Mouse (Mus musculus): ENCODE measurements around the gene Ifitm5. TPM values are rescaled to one million over a fixed set of nuclear protein-coding genes. Genes with fewer than 3 reads are reported as not detected.

Ifitm5 gene
- polyA plus RNA-seq, 1 experiment from 2014 or later: 0.20 TPM

- Histone ChIP-seq H3K9me3 (ENCODE audit: control insufficient read depth, low read length) (no peaks in the 10 kb centered on the region), H3K27me3 (ENCODE audit: control insufficient read depth, insufficient read depth, low read length) (no peaks in the 10 kb centered on the region; the same call in 1 of the 2 replicates), H3K4me2 (peak overlapping the region; percentile 42), H3K27ac (ENCODE audit: low read depth, low read length) (no peak overlapping the region), H3K9ac (ENCODE audit: low read length) (peak overlapping the region; percentile 39), H3K4me1 (ENCODE audit: control insufficient read depth, insufficient read depth, low read length) (peaks cover 9% of the 10 kb centered on the region), H3K4me3 (ENCODE audit: low read depth, low read length) (peak overlapping the region; percentile 31), H3K36me3 (ENCODE audit: control insufficient read depth, insufficient read depth, low read length) (no peaks in the 10 kb centered on the region)
- DNase-seq (ENCODE audit: low spot score, missing footprints) (peak; percentile 93), ATAC-seq (ENCODE audit: low FRiP score) (peak; percentile 53)
- 8% methylated on average over 17 of the region's 17 CpGs for WGBS
Measured at GRCm38 (mm10) chr7:140955342-140955741, 5.3 kb upstream of the Ifitm5 start.

- 14% methylated on average over 9 of the region's 9 CpGs for WGBS
- peak overlapping the region; percentile 42 for H3K4me2 ChIP-seq
- peak overlapping the region; percentile 31 for H3K4me3 ChIP-seq (ENCODE audit: low read depth, low read length)
- no peak overlapping the region for H3K27ac ChIP-seq (ENCODE audit: low read depth, low read length)
- H3K9ac ChIP-seq (ENCODE audit: low read length): no peak overlapping the region; the same call in 1 of the 2 replicates
- no peaks in the 10 kb centered on the region for H3K36me3 ChIP-seq (ENCODE audit: control insufficient read depth, insufficient read depth, low read length)
- no peak for ATAC-seq (ENCODE audit: low FRiP score)
- no peaks in the 10 kb centered on the region; the same call in 1 of the 2 replicates for H3K27me3 ChIP-seq (ENCODE audit: control insufficient read depth, insufficient read depth, low read length)
- H3K9me3 ChIP-seq (ENCODE audit: control insufficient read depth, low read length): no peaks in the 10 kb centered on the region
- DNase-seq (ENCODE audit: low spot score, missing footprints): peak; percentile 85
- peaks cover 9% of the 10 kb centered on the region for H3K4me1 ChIP-seq (ENCODE audit: control insufficient read depth, insufficient read depth, low read length)
Measured at GRCm38 (mm10) chr7:140954733-140955071, 4.6 kb upstream of the Ifitm5 start.

- ATAC-seq (ENCODE audit: low FRiP score) (no peak), DNase-seq (ENCODE audit: low spot score, missing footprints) (peak; percentile 77)
- Histone ChIP-seq H3K27ac (ENCODE audit: low read depth, low read length) (no peak overlapping the region), H3K36me3 (ENCODE audit: control insufficient read depth, insufficient read depth, low read length) (no peaks in the 10 kb centered on the region), H3K4me1 (ENCODE audit: control insufficient read depth, insufficient read depth, low read length) (peaks cover 6% of the 10 kb centered on the region), H3K9me3 (ENCODE audit: control insufficient read depth, low read length) (no peaks in the 10 kb centered on the region), H3K9ac (ENCODE audit: low read length) (no peak overlapping the region), H3K4me2 (peak overlapping the region; percentile 42), H3K27me3 (ENCODE audit: control insufficient read depth, insufficient read depth, low read length) (no peaks in the 10 kb centered on the region; the same call in 1 of the 2 replicates), H3K4me3 (ENCODE audit: low read depth, low read length) (peak overlapping the region; percentile 31; the same call in 1 of the 2 replicates)
- WGBS: 68% methylated on average over 15 of the region's 15 CpGs
Measured at GRCm38 (mm10) chr7:140953800-140954732, 4.0 kb upstream of the Ifitm5 start.

- Histone ChIP-seq H3K9me3 (ENCODE audit: control insufficient read depth, low read length) (no peaks in the 10 kb centered on the region), H3K9ac (ENCODE audit: low read length) (no peak overlapping the region), H3K36me3 (ENCODE audit: control insufficient read depth, insufficient read depth, low read length) (no peaks in the 10 kb centered on the region), H3K4me1 (ENCODE audit: control insufficient read depth, insufficient read depth, low read length) (peaks cover 6% of the 10 kb centered on the region), H3K27ac (ENCODE audit: low read depth, low read length) (no peak overlapping the region), H3K27me3 (ENCODE audit: control insufficient read depth, insufficient read depth, low read length) (no peaks in the 10 kb centered on the region; the same call in 1 of the 2 replicates), H3K4me3 (ENCODE audit: low read depth, low read length) (no peak overlapping the region), H3K4me2 (no peak overlapping the region)
- no peak for DNase-seq (ENCODE audit: low spot score, missing footprints)
- no peak for ATAC-seq (ENCODE audit: low FRiP score)
- 86% methylated on average over 11 of the region's 11 CpGs for WGBS
Measured at GRCm38 (mm10) chr7:140953133-140953532, 3.0 kb upstream of the Ifitm5 start.

GRCm38 (mm10) chr7:140952441-140952840 is 2.4 kb upstream of the Ifitm5 start:
- no peak overlapping the region for H3K4me2 ChIP-seq
- DNase-seq (ENCODE audit: low spot score, missing footprints): no peak
- H3K4me3 ChIP-seq (ENCODE audit: low read depth, low read length): no peak overlapping the region
- 92% methylated on average over 7 of the region's 7 CpGs for WGBS
- ATAC-seq (ENCODE audit: low FRiP score): no peak
- no peaks in the 10 kb centered on the region for H3K9me3 ChIP-seq (ENCODE audit: control insufficient read depth, low read length)
- no peak overlapping the region for H3K27ac ChIP-seq (ENCODE audit: low read depth, low read length)
- H3K27me3 ChIP-seq (ENCODE audit: control insufficient read depth, insufficient read depth, low read length): no peaks in the 10 kb centered on the region; the same call in 1 of the 2 replicates
- H3K9ac ChIP-seq (ENCODE audit: low read length): no peak overlapping the region
- H3K36me3 ChIP-seq (ENCODE audit: control insufficient read depth, insufficient read depth, low read length): no peaks in the 10 kb centered on the region
- peaks cover 6% of the 10 kb centered on the region for H3K4me1 ChIP-seq (ENCODE audit: control insufficient read depth, insufficient read depth, low read length)

GRCm38 (mm10) chr7:140951765-140952164 is 1.7 kb upstream of the Ifitm5 start:
- Histone ChIP-seq H3K27ac (ENCODE audit: low read depth, low read length) (no peak overlapping the region), H3K4me1 (ENCODE audit: control insufficient read depth, insufficient read depth, low read length) (peaks cover 6% of the 10 kb centered on the region), H3K4me3 (ENCODE audit: low read depth, low read length) (no peak overlapping the region), H3K4me2 (no peak overlapping the region), H3K27me3 (ENCODE audit: control insufficient read depth, insufficient read depth, low read length) (no peaks in the 10 kb centered on the region; the same call in 1 of the 2 replicates), H3K9ac (ENCODE audit: low read length) (no peak overlapping the region), H3K9me3 (ENCODE audit: control insufficient read depth, low read length) (no peaks in the 10 kb centered on the region), H3K36me3 (ENCODE audit: control insufficient read depth, insufficient read depth, low read length) (no peaks in the 10 kb centered on the region)
- DNase-seq (ENCODE audit: low spot score, missing footprints): no peak
- 78% methylated on average over 6 of the region's 6 CpGs for WGBS
- ATAC-seq (ENCODE audit: low FRiP score): no peak

- Histone ChIP-seq H3K4me1 (ENCODE audit: control insufficient read depth, insufficient read depth, low read length) (peaks cover 5% of the 10 kb centered on the region), H3K4me3 (ENCODE audit: low read depth, low read length) (no peak overlapping the region), H3K4me2 (no peak overlapping the region), H3K27ac (ENCODE audit: low read depth, low read length) (no peak overlapping the region), H3K9me3 (ENCODE audit: control insufficient read depth, low read length) (no peaks in the 10 kb centered on the region), H3K9ac (ENCODE audit: low read length) (no peak overlapping the region), H3K36me3 (ENCODE audit: control insufficient read depth, insufficient read depth, low read length) (no peaks in the 10 kb centered on the region), H3K27me3 (ENCODE audit: control insufficient read depth, insufficient read depth, low read length) (no peaks in the 10 kb centered on the region; the same call in 1 of the 2 replicates)
- 49% methylated on average over 8 of the region's 8 CpGs for WGBS
- DNase-seq (ENCODE audit: low spot score, missing footprints) (no peak), ATAC-seq (ENCODE audit: low FRiP score) (no peak)
Measured at GRCm38 (mm10) chr7:140951051-140951450, 960 bp upstream of the Ifitm5 start.

GRCm38 (mm10) chr7:140949255-140949654 is 836 bp downstream of the Ifitm5 start:
- ATAC-seq (ENCODE audit: low FRiP score) (no peak), DNase-seq (ENCODE audit: low spot score, missing footprints) (no peak)
- Histone ChIP-seq H3K36me3 (ENCODE audit: control insufficient read depth, insufficient read depth, low read length) (no peaks in the 10 kb centered on the region), H3K4me3 (ENCODE audit: low read depth, low read length) (no peak overlapping the region), H3K4me2 (no peak overlapping the region), H3K4me1 (ENCODE audit: control insufficient read depth, insufficient read depth, low read length) (no peaks in the 10 kb centered on the region), H3K9me3 (ENCODE audit: control insufficient read depth, low read length) (no peaks in the 10 kb centered on the region), H3K9ac (ENCODE audit: low read length) (no peak overlapping the region), H3K27me3 (ENCODE audit: control insufficient read depth, insufficient read depth, low read length) (no peaks in the 10 kb centered on the region), H3K27ac (ENCODE audit: low read depth, low read length) (no peak overlapping the region)
- 82% methylated on average over 6 of the region's 6 CpGs for WGBS

- H3K4me1 ChIP-seq (ENCODE audit: control insufficient read depth, insufficient read depth, low read length): no peaks in the 10 kb centered on the region
- ATAC-seq (ENCODE audit: low FRiP score) (no peak), DNase-seq (ENCODE audit: low spot score, missing footprints) (no peak)
- H3K9ac ChIP-seq (ENCODE audit: low read length): no peak overlapping the region
- H3K27ac ChIP-seq (ENCODE audit: low read depth, low read length): no peak overlapping the region
- H3K9me3 ChIP-seq (ENCODE audit: control insufficient read depth, low read length): no peaks in the 10 kb centered on the region
- H3K36me3 ChIP-seq (ENCODE audit: control insufficient read depth, insufficient read depth, low read length): no peaks in the 10 kb centered on the region
- no peak overlapping the region for H3K4me2 ChIP-seq
- H3K4me3 ChIP-seq (ENCODE audit: low read depth, low read length): no peak overlapping the region
- WGBS: 91% methylated on average over 8 of the region's 8 CpGs
- no peaks in the 10 kb centered on the region for H3K27me3 ChIP-seq (ENCODE audit: control insufficient read depth, insufficient read depth, low read length)
Measured at GRCm38 (mm10) chr7:140948161-140948560, 1.9 kb downstream of the Ifitm5 start.
